Mouse (Mus musculus): ENCODE data around the gene Stat1.

DNA sequence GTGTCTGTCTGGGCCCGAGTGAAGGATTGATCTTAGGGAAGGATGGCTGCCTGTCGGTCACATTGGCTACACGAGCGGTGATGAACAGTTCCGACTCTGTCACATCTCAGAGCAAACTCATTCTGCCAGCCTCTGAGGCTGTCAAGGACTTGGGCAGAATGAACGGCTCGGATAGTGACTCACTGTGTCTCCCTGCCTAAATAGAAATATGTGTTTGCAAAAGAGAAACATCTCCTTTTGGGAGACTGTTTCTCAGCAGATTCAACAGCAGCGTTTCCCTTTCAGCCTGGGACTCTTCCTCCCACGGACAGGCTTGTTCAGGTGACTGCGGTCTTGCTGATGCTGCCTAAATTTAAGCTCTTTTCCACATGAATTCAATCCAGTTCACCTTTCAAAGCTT, 37.1 kb downstream of the Stat1 start:
- no peak for TF ChIP-seq REST (IDR thresholded peaks at IDR 0.05; ENCODE audit: insufficient read depth, insufficient read length)
- TF ChIP-seq MYOD1 (IDR thresholded peaks at IDR 0.05; ENCODE audit: control insufficient read depth in 1 of 3, insufficient read length in 2 of 3, low read depth in 2 of 3), result no peak
- TF ChIP-seq CEBPB (IDR thresholded peaks at IDR 0.05; ENCODE audit: insufficient read depth, poor library complexity, severe bottlenecking), result no peak

All from myocyte (in vitro differentiated cells).